Mouse (Mus musculus): ENCODE results near the gene Auh.

Auh gene

DNA sequence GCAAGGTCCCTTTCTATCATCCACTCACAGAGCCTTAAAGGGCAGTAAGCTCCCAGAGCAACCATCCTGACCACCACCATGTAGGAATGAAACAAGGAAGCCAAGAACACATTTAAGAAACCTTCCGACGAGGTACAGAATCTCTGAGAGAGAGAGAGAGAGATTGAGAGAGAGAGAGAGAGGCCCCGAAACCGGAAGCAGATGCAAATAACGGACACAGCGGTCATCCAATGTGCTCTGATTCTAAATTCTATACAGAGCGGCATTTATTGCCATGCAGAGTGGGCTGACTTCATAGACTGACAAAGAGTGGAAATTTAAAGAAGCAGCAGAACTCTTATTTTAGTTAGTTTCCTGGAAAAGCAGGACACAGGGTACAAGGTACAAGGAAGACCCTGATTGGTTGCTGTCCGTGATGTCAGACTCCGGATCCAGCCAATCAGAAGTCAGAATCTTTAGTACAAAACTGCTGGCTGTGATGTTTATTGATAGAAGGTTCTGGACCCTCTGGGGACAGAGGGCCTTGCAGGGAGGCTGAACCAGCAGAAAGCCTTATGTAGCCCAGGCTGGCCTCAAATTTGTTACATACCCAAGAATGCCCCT lies 137.1 kb downstream of the Auh start:
- DNase-seq, result no peak

GRCm38 (mm10) chr13:52790894-52791293 lies 138.6 kb downstream of the Auh start:
- DNase-seq, result no peak

Data from thymus, postnatal 4 days (tissue).